Mouse (Mus musculus): Measurements from ENCODE around the gene Rhno1.
A peak's percentile ranks its signal among the peaks of the same experiment; 100 is the strongest.
"Not testable (repeated sequence)": the region's sequence is repeated elsewhere in the genome, so short reads cannot be mapped to it uniquely, and the experiment has no call there.

Gene Rhno1

GRCm38 (mm10) chr6:128362381-128363006, at the start of gene Rhno1, which contains the start of gene Foxm1:
Gene Rhno1, minus strand, starts transcription at chr6:128362911.
Gene Foxm1, plus strand, starts transcription at chr6:128362967.
- DNase-seq (ENCODE audit: low read depth): peak; percentile 91

- peak; percentile 84 for DNase-seq (ENCODE audit: low read depth)
Measured at GRCm38 (mm10) chr6:128411115-128411514, 48.4 kb upstream of the Rhno1 start.

- no peak for DNase-seq (ENCODE audit: low read depth)
Measured at GRCm38 (mm10) chr6:128410305-128410704, 47.6 kb upstream of the Rhno1 start.

- no peak for DNase-seq (ENCODE audit: low read depth)
Measured at GRCm38 (mm10) chr6:128408544-128409125, 45.9 kb upstream of the Rhno1 start.

- no peak for DNase-seq (ENCODE audit: low read depth)
Measured at GRCm38 (mm10) chr6:128404708-128405107, 42.0 kb upstream of the Rhno1 start.

DNA sequence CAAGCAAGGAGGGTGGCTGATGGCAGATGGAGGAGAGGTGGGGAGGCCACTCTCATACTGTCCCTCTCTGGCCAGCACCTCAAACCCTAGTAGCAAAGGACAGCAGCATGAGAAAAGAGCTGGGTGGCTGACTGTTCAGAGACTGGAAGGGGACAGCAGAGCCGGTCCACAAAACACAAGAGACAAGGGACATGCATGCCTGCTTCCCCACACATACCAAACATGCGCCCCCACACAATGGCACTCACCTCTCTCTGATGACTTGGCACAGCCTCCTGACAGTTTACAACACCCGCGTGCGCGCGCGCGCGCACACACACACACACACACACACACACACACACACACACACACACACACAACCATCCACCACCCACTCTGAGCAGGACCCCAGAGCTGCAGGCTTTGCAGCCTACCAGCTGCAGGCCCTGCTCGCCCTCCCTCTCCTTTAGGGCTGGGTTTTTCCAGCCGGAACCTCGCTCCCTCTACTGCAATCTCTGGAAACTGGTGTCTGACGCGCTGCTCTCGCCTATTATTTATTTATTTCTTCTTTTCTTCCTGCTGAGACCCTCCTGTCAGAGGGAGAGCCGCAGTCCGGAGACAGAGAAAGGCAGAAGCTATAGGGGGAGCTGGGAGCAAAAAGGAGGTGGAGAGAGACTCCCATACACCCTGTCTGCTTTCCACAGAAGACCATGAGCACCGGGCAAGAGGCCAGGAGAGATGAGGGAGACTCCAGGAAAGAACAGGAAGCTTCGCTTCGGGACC, 36.9 kb upstream of the Rhno1 start:
- no peak for DNase-seq (ENCODE audit: low read depth)

DNA sequence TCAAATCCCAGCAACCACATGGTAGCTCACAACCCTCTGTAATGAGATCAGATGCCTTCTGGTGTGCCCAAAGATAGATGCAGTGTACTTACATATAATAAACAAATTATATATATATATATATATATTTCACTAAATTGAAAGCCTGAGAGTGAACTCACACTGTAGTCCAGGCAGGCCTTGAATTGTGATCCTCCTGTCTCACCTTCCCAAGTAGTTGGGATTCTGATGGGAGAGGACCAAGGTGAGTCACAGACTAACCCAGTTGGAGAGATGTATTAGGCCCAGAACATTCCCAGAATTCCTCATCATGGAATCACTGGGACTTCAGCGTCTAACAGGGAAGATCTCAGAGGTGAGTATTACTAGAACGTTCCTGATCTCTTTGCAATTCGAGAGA, 36.3 kb upstream of the Rhno1 start, which contains the start of gene Nrip2:
TSS of gene Nrip2 (plus strand) at position 301 of the 400 bp plus-strand sequence.
- no peak for DNase-seq (ENCODE audit: low read depth)

DNA sequence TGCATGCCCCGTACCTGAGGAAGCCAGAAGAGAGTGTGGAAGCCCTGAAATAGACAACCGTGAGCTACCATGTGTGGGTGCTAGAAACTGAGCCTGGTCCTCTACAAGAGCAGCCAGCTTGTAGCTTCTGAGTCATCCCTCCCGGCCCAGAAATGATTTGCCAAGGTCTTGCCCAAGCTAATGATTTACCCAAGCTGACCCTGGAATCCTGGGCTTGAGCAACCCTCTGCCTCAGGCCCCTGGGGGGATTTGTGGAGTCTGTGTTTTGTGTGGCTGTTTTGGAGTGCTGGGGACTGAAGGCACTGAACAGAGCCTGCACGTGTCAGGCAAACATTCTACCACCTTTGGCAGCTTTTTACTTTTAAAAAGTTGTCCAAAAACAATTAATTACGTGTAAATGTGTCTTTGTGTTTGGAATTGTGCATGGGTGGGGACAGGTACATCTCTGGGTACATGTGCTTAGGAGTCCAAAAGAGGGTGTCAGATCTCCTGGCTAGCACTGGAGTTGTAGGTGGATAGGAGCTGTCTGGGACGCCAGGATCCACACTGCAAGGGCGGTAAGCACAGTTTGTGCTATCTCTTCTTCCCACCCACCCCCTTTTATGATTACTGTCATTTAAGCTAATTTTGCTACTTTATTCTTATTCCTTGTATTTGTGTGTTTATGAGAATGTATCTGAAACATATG, 35.0 kb upstream of the Rhno1 start:
- DNase-seq (ENCODE audit: low read depth): no peak

DNA sequence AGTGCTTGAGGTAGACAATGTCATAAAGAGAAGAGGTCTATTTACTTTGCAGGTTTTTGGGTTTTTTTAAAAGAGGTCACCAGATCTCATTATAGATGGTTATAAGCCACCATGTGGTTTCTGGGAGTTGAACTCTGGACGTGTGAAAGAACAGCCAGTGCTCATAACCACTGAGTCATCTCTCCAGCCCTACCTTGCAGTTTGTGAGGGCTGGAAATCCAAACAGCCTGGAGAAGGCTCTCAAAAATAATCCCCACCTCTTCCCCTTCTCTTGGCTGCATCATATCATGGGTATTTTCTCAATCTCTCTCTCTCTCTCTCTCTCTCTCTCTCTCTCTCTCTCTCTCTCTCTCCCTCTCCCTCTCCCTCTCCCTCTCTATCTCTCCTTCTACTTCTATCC, 28.0 kb upstream of the Rhno1 start:
- no peak for DNase-seq (ENCODE audit: low read depth)

GRCm38 (mm10) chr6:128389185-128389584, 26.5 kb upstream of the Rhno1 start:
- no peak for DNase-seq (ENCODE audit: low read depth)

- DNase-seq (ENCODE audit: low read depth): no peak
Measured at GRCm38 (mm10) chr6:128385026-128385425, 22.3 kb upstream of the Rhno1 start.

- no peak for DNase-seq (ENCODE audit: low read depth)
Measured at GRCm38 (mm10) chr6:128383752-128384151, 21.0 kb upstream of the Rhno1 start.

GRCm38 (mm10) chr6:128381254-128381653, 18.5 kb upstream of the Rhno1 start:
- DNase-seq (ENCODE audit: low read depth): no peak

- DNase-seq (ENCODE audit: low read depth): not testable (repeated sequence)
Measured at GRCm38 (mm10) chr6:128380594-128381167, 18.0 kb upstream of the Rhno1 start.

- no peak for DNase-seq (ENCODE audit: low read depth)
Measured at GRCm38 (mm10) chr6:128379636-128380035, 16.9 kb upstream of the Rhno1 start.

GRCm38 (mm10) chr6:128376371-128377085, 13.8 kb upstream of the Rhno1 start:
- DNase-seq (ENCODE audit: low read depth): no peak

DNA sequence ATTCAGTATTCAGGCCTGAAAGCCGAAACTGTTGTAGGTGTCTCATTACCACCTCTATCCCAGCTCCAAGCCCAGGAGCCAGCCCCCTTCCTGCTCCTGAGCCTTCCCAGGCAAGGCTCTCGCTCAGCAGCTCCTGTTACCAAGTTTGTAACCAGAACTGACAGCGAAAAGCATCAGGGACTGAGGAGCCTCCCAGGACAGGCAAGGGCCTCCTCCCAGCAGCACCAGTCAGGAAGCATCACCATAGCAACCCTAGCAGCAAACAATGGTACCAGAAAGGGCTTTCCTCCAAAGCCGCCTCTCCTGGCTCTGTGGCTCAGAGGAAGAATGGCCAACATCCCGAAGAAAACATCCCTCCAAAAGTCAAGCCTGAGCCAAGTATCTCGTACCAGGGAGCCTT, 12.5 kb upstream of the Rhno1 start, which contains the start of the genes Tex52 and Gm44596:
TSS of gene Tex52 (plus strand) at position 265 of the 400 bp plus-strand sequence.
TSS of gene Gm44596 (plus strand) at position 312 of the 400 bp plus-strand sequence.
- DNase-seq (ENCODE audit: low read depth): no peak

- no peak for DNase-seq (ENCODE audit: low read depth)
Measured at GRCm38 (mm10) chr6:128370040-128370439, 7.3 kb upstream of the Rhno1 start.

DNA sequence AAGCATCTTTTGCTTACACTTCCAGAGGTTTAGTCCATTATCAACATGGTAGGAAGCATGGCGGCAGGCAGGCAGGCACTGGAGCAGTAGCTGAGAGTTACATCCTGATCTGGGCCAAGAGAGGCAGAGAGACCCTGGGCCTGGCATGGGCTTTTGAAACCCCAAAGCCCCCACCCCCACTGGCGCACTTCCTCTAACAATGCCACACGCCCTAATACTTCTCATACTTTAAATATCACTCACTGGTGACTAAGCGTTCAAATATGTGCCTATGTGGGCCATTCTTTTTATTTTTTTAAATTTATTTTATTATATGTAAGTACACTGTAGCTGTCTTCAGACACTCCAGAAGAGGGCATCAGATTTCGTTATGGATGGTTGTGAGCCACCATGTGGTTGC, 3.8 kb upstream of the Rhno1 start:
- DNase-seq (ENCODE audit: low read depth): no peak

- no peak for DNase-seq (ENCODE audit: low read depth)
Measured at GRCm38 (mm10) chr6:128364721-128365120, 2.0 kb upstream of the Rhno1 start.

Data from induced T-regulatory cell, adult 2 months (primary cell).